Mouse (Mus musculus) limb, embryonic 14.5 days (tissue): ENCODE measurements at regions not wholly inside any gene's neighbourhood (a gene's known extent, or its start where the extent isn't known, plus 50 kb on each side); places are given as distances from the start of the nearest gene placed in this dataset.

Experiments
- ATAC-seq: fragments of 200-750 bp; cut with Nextera tagmentation; 2 replicates; pipeline ENCODE4 v1.8.0; 2017; ENCODE audit warnings: low read depth, moderate number of reproducible peaks, moderate TSS enrichment; ENCODE audit not compliant: low FRiP score
- DNase-seq: peaks from one replicate; pipeline ENCODE4 v3.0.0-alpha.2; 2015; ENCODE audit warnings: low spot score
- H3K27ac ChIP-seq: fragments of 300-500 bp; sonication (generic); replicated peaks from 2 replicates; pipeline ENCODE4 v1.5.1; 2014; ENCODE audit warnings: low read depth, mild to moderate bottlenecking, low read length, moderate library complexity, mixed read lengths
- H3K27me3 ChIP-seq: fragments of 300-500 bp; sonication (generic); 2 replicates; pipeline ENCODE4 v1.6.1; 2014; ENCODE audit warnings: low read length, mixed read lengths; ENCODE audit not compliant: control insufficient read depth, insufficient read depth
- H3K36me3 ChIP-seq: fragments of 300-500 bp; sonication (generic); 2 replicates; pipeline ENCODE4 v1.6.1; 2014; ENCODE audit warnings: mild to moderate bottlenecking, low read length, moderate library complexity, mixed read lengths; ENCODE audit not compliant: control insufficient read depth, insufficient read depth
- H3K4me1 ChIP-seq: fragments of 300-500 bp; sonication (generic); 2 replicates; pipeline ENCODE4 v1.6.1; 2014; ENCODE audit warnings: antibody characterized with exemption, low read length, mixed read lengths; ENCODE audit not compliant: control insufficient read depth, insufficient read depth
- H3K4me2 ChIP-seq: fragments of 300-500 bp; sonication (generic); replicated peaks from 2 replicates; pipeline ENCODE4 v1.6.1; 2014; ENCODE audit warnings: low read depth, mild to moderate bottlenecking, low read length, moderate library complexity; ENCODE audit not compliant: severe bottlenecking
- H3K4me3 ChIP-seq: fragments of 300-500 bp; sonication (generic); replicated peaks from 2 replicates; pipeline ENCODE4 v1.5.1; 2014; ENCODE audit warnings: low read length
- H3K9ac ChIP-seq: fragments of 300-500 bp; sonication (generic); 2 replicates; pipeline ENCODE4 v1.6.1; 2014; ENCODE audit warnings: mild to moderate bottlenecking, low read depth, low read length, moderate library complexity; ENCODE audit not compliant: severe bottlenecking
- H3K9me3 ChIP-seq: fragments of 300-500 bp; sonication (generic); 2 replicates; pipeline ENCODE4 v1.6.1; 2016; ENCODE audit warnings: low read length; ENCODE audit not compliant: control insufficient read depth
- POLR2A ChIP-seq: fragments of 200-500 bp; IDR thresholded peaks from 2 replicates; pipeline ENCODE4 v1.8.0; 2012; ENCODE audit warnings: inconsistent platforms, mild to moderate bottlenecking, moderate library complexity, borderline replicate concordance; ENCODE audit not compliant: insufficient read depth, insufficient read length; ENCODE audit errors: extremely low read depth
- WGBS: fragments of 180-500 bp; shearing (Covaris S2); extraction: QIAGEN DNeasy Blood & Tissue Kit; methylation state at CpG from one replicate; pipeline ENCODE4 v1.1.7; 2014; 5-methylcytosine and 5-hydroxymethylcytosine counted together

DNA sequence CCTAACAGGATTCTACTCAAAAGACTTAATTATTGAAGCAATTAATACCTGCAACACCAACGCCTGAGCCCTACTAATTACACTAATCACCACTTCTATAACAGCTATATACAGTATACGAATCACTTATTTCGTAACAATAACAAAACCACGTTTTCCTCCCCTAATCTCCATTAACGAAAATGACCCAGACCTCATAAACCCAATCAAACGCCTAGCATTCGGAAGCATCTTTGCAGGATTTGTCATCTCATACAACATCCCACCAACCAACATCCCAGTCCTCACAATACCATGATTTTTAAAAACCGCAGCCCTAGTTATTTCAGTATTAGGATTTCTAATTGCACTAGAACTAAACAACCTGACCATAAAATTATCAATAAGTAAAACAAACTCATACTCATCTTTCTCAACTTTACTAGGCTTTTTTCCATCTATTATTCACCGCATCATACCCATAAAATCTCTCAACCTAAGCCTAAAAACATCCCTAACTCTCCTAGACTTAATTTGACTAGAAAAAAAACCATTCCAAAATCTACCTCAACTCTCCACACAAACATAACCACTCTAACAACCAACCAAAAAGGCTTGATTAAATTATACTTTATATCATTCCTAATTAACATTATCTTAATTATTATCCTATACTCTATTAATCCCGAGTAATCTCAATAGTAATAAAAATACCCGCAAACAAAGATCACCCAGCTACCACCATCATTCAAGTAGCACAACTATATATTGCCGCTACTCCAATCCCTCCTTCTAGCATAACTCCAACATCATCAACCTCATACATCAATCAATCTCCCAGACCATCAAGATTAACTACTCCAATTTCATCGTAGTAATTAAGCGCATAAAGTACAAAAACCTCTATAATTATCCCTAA is 830.9 kb upstream of the Tyrp1 start:
- Histone ChIP-seq H3K9me3 (no peaks in the 10 kb centered on the region), H3K9ac (no peak overlapping the region), H3K4me3 (no peak overlapping the region), H3K36me3 (no peaks in the 10 kb centered on the region), H3K4me1 (no peaks in the 10 kb centered on the region), H3K4me2 (no peak overlapping the region), H3K27me3 (no peaks in the 10 kb centered on the region), H3K27ac (no peak overlapping the region)
- no peak for TF ChIP-seq POLR2A
- ATAC-seq = peak; percentile 100
- no peak for DNase-seq
- 87% methylated on average over 14 of the region's 14 CpGs for WGBS

DNA sequence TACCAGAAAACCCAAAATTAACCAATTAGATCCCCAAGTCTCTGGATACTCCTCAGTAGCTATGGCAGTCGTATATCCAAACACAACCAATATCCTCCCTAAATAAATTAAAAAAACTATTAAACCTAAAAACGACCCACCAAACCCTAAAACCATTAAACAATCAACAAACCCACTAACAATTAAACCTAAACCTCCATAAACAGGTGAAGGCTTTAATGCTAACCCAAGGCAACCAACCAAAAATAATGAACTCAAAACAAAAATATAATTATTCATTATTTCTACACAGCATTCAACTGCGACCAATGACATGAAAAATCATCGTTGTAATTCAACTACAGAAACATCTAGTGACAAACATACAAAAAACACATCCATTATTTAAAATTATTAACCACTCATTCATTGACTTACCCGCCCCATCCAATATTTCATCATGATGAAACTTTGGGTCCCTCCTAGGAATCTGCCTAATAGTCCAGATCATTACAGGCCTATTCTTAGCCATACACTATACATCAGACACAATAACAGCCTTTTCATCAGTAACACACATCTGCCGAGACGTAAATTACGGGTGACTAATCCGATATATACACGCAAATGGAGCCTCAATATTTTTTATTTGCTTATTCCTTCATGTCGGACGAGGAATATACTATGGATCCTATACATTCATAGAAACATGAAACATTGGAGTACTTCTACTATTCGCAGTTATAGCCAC is 830.1 kb upstream of the Tyrp1 start:
- Histone ChIP-seq H3K4me3 (no peak overlapping the region), H3K9ac (no peak overlapping the region), H3K4me2 (no peak overlapping the region), H3K4me1 (no peaks in the 10 kb centered on the region), H3K27me3 (no peaks in the 10 kb centered on the region), H3K36me3 (no peaks in the 10 kb centered on the region), H3K9me3 (no peaks in the 10 kb centered on the region), H3K27ac (no peak overlapping the region)
- WGBS = 82% methylated on average over 13 of the region's 13 CpGs
- TF ChIP-seq POLR2A = no peak
- DNase-seq (no peak), ATAC-seq (peak; percentile 88)

DNA sequence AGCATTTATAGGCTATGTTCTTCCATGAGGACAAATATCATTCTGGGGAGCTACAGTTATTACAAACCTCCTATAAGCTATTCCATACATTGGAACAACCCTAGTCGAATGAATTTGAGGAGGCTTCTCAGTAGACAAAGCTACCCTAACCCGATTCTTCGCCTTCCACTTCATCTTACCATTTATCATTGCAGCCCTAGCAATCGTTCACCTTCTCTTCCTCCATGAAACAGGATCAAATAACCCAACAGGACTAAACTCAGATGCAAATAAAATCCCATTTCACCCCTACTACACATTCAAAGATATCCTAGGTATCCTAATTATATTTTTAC is 829.6 kb upstream of the Tyrp1 start:
- Histone ChIP-seq H3K27me3 (no peaks in the 10 kb centered on the region), H3K9me3 (no peaks in the 10 kb centered on the region), H3K9ac (no peak overlapping the region), H3K4me3 (no peak overlapping the region), H3K36me3 (no peaks in the 10 kb centered on the region), H3K4me2 (no peak overlapping the region), H3K4me1 (no peaks in the 10 kb centered on the region), H3K27ac (no peak overlapping the region)
- WGBS = 90% methylated on average over 4 of the region's 4 CpGs
- no peak for TF ChIP-seq POLR2A
- no peak for ATAC-seq
- no peak for DNase-seq

DNA sequence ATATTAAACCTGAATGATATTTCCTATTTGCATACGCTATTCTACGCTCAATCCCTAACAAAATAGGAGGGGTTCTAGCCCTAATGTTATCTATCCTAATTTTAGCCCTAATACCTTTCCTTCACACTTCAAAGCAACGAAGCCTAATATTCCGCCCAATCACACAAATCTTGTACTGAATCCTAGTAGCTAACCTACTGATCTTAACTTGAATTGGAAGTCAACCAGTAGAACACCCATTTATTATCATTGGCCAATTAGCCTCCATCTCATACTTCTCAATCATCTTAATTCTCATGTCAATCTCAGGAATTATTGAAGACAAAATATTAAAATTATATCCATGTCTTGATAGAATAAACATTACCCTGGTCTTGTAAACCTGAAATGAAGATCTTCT is 829.1 kb upstream of the Tyrp1 start:
- 92% methylated on average over 4 of the region's 4 CpGs for WGBS
- no peaks in the 10 kb centered on the region for H3K36me3 ChIP-seq
- DNase-seq = no peak

DNA sequence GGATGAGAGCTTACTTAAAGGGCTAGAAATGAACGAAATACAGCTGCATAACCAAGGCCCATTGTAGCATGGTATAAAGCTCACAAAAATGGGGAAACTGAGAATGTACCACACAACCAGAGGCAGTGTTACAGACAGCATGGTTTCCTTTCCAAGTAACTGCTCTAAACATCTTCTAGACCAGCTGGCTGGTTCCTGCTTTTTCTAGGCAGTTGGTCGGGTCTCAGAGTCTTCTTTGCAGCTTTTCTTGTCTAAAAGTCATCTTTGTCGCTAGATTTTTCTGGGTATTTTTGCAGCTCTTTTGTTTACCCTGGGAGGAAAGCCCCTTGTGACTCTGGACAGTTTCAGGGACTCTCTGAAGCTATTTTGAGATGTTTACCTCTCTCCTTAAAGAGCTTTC is 806.0 kb upstream of the Tyrp1 start:
- no peaks in the 10 kb centered on the region for H3K27me3 ChIP-seq
- no peak overlapping the region for H3K4me3 ChIP-seq
- no peak overlapping the region for H3K4me2 ChIP-seq
- no peak overlapping the region for H3K27ac ChIP-seq
- 72% methylated on average over 3 of the region's 3 CpGs for WGBS
- H3K4me1 ChIP-seq = no peaks in the 10 kb centered on the region
- no peaks in the 10 kb centered on the region for H3K36me3 ChIP-seq
- ATAC-seq (no peak), DNase-seq (no peak)
- H3K9me3 ChIP-seq = no peaks in the 10 kb centered on the region
- no peak overlapping the region for H3K9ac ChIP-seq
- TF ChIP-seq POLR2A = no peak

More for the DNA sequence above, 829.1 kb upstream of the Tyrp1 start:
- Histone ChIP-seq H3K27ac (no peak overlapping the region), H3K9me3 (no peaks in the 10 kb centered on the region), H3K9ac (no peak overlapping the region), H3K4me2 (no peak overlapping the region), H3K4me1 (no peaks in the 10 kb centered on the region), H3K4me3 (no peak overlapping the region), H3K27me3 (no peaks in the 10 kb centered on the region)
- no peak for ATAC-seq
- no peak for TF ChIP-seq POLR2A
